Mouse (Mus musculus) kidney, adult 11 months (tissue): Measurements from ENCODE around the gene Vav3.

Experiments
- DNase-seq: peaks from one replicate; pipeline ENCODE4 v3.0.0; 2022

Gene Vav3

GRCm38 (mm10) chr3:109600699-109601451, 260.4 kb downstream of the Vav3 start:
- DNase-seq: no peak

GRCm38 (mm10) chr3:109602753-109603152, 262.3 kb downstream of the Vav3 start:
- no peak for DNase-seq

DNA sequence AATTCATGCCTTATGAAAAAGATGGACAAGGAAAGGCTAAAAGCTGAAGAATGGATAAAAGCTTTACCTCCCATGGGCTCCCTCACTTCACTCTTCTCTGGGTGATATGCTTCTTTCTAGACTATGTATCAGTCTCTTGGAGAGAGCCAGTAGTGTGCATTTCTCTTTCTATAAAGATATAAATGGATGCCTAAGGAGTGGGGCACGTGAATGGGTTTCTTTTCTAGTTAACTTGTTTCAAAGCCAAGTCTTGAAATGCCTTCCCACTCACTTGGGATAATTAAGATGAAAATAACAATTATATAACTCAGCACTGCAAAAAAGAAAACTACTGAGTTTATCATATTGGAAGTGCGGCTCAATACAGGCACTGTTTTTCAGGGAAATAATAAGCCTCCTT, 265.7 kb downstream of the Vav3 start:
- no peak for DNase-seq

- no peak for DNase-seq
These were observed 281.3 kb downstream of the Vav3 start for GRCm38 (mm10) chr3:109621721-109622120.

DNA sequence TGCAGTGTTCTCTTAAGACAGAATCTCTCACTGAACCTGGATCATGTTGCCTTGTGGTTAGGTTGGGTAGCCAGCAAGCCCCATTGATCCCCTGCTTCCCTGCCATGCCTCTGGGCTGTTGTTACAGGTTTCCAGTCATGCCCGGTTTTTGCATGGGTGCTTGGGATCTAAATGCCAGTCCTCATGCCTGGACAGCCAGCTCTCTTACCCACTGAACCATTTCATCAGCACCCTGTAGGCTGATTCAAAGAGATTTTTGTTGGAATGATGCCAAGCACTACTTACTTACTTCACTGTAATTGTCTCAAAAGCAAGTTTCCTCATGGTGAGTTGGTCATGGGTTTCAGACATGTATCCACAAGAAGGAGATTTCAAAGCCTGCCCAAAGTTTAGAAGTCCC, 281.9 kb downstream of the Vav3 start:
- peak; percentile 72 for DNase-seq

- no peak for DNase-seq
These were observed 282.4 kb downstream of the Vav3 start for GRCm38 (mm10) chr3:109622816-109623215.

GRCm38 (mm10) chr3:109623770-109624169, 283.3 kb downstream of the Vav3 start:
- DNase-seq: no peak

GRCm38 (mm10) chr3:109636045-109636444, 295.6 kb downstream of the Vav3 start:
- DNase-seq: no peak

- no peak for DNase-seq
These were observed 298.9 kb downstream of the Vav3 start for GRCm38 (mm10) chr3:109639386-109639785.

GRCm38 (mm10) chr3:109640796-109641195, 300.3 kb downstream of the Vav3 start:
- DNase-seq: no peak

- DNase-seq: no peak
These were observed 307.8 kb downstream of the Vav3 start for GRCm38 (mm10) chr3:109648242-109648641.

- DNase-seq: no peak
These were observed 311.0 kb downstream of the Vav3 start for GRCm38 (mm10) chr3:109651479-109651878.

DNA sequence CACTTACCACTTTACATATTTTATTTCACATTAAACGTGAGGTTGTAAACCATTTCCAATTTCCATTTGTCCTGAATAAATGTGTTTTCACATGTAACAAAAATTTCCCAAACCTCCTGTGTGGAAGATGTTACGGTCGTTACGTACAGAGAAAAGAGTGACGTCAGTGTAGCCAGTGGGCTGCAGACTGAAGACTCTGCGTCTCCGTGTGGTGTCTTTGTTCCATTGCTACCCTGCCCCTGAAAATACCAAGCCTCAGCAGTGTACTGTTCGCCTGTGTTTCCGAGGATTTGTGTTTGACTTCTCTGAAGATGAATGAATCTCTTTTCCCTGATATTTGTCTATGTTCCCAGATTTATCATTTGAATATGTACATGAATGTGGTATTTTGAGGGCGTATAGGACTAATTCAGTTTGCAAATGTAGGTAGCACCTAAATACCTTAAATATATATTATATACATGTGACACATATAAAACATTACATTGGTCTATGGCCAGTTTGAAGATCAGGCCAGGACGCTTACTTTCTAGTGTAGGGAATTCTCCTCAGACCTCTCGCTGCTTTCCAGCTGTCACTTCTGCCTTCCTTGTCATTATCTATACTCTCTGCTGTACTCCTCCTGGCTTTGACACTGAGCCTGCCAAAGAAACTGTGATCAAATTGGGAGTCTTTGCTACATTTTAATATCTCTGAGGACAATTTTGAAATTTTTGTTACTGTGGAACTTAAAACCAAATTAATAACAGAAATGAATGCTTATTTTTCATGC, 312.6 kb downstream of the Vav3 start:
- DNase-seq: no peak

GRCm38 (mm10) chr3:109654386-109654785, 313.9 kb downstream of the Vav3 start:
- no peak for DNase-seq

GRCm38 (mm10) chr3:109671716-109672115, 331.3 kb downstream of the Vav3 start:
- no peak for DNase-seq

DNA sequence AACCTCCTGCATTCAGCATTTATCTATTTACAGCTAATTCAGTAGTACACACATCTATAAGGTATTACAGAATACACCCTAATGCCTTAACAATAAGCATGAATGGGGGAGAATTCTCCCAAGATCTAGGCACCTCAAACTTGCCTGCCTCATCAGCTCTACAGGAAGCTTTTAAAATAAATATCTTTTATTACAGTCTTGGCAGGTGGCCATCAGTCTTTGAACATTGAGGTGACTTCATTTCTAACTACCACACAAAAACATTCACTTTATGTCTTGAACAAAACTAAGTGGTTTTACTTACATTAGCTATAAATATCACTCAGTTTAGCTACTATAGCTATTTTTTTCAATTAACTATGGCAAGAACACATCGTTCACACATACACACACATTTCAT, 332.5 kb downstream of the Vav3 start:
- no peak for DNase-seq

DNA sequence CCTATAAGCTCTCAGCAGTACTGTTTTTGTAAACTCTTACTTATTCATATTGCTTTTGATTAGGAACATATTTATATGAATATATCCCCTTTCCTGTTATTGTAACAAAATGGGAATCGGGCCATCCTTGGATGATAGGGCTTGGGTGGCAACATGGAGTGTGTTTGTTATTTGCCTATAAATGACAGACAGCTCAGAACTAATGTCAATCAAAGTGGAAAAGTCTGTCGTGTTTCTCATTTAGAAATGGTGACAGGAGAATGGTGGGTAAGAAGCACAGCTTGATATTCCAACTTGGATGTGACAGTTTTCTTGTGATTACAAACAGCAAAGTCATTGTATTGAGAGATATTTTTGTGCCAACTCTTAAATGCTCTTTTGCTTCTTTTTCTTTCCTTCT, 339.8 kb downstream of the Vav3 start:
- no peak for DNase-seq

DNA sequence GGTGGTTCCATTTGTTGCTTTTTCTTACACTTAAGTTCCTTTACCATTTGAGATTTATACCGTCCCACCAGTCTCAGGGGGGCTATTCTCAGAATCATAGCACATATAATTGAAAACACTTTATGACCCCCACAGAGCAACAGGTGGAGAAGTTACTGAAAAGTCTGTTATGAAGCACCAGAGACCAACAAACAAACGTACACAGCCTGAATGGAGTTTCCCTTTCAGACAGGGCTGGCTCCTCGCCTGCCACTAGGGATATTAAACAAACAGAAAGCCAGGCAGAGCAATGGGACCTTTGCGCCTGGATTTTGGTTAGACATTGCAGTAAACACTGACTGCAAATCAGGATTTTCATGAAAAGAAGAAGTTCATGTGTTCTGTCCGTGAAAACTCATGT, 341.4 kb downstream of the Vav3 start:
- no peak for DNase-seq

DNA sequence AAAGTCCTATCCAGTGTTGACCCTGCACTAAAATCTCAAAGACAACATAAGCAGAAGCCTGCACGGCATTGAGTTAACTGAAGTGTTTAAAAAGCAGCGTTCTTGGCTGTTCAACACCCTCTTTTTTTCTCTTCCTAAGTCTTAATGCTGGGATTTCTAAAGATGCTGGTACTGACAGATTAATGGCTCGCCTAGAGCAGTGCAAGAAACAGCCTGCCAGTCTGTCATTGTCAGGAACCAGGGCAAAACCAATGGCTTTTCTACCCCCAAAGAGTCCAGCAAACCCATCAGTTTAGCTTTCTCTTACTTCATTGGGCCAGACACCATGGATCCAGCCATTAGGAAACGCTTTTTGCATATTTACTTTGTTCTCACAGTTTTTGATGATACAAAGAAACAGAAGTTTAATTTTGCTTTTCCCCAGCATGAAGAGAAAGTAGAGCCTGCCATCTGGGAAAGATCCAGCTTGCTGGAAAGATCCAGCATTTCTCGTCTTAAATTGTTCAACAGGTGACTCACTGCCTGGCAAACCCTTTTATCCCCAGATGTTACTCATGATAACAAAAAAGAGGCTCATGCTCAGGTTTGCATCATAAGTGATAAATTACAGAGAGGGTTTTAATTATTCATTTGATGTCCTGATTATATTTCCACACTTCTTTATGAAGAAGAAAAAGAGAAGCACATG, 343.3 kb downstream of the Vav3 start:
- no peak for DNase-seq

DNA sequence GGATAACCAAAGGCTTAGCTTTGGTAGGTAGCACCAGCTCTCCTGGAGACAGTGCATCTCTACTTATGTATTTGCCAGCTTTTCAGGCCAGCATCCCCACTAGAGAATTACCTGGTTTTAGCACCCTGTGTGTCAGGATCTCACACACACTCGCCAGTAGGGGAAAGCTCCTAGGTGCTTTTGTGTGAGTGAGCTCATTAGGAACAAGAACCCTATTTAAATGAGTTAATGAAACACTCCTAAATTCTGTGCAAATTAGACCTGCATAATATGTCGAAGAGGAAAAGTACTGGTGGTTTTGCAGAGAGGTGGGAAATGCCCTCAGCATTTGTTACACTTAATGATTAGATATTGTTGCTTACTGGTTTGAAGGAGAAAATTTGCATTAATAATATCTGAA, 350.1 kb downstream of the Vav3 start:
- DNase-seq: no peak

DNA sequence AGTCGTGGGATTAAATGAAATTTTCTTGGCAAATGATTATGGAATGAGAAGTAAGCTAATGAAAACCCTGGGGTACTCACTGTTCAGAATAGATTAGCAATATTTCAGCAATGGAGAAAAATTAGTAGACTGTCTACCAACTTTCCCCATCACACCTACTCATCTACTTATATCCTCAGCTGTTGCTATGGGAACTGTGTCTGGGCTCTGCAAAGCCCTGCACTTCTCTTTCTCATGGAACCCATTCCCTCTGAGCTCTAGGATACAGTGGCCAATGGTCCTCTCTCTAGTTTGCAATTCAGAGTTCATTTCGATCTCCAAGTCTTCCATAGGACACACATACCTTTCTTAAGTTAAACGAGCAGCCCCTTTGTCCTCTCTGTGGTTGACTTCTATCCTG, 352.2 kb downstream of the Vav3 start:
- DNase-seq: no peak

DNA sequence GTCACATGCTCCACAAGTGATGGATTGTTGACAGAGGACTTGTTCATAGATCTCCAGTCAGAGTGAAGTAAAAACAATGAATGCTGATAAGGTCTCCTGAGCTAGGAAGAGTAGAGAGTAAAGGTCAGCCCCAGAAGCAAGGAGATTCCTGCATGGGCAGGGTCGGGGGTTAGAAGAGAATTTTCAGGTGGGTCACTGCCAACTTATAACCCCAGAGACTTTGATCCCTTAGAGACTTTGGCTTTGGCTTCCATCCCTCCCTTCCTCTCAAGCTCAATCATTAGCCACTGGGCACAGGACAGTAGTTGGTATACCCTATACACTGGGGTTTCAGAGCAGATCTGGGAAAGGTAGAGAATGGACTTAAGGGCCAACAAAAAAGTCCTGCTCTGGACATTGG, 360.8 kb downstream of the Vav3 start:
- peak; percentile 36 for DNase-seq

- no peak for DNase-seq
These were observed 367.5 kb downstream of the Vav3 start for GRCm38 (mm10) chr3:109707786-109708460.
